Mouse (Mus musculus): ENCODE data around the gene Zfpl1. TPM values are rescaled to one million over a fixed set of nuclear protein-coding genes. Genes with fewer than 3 reads are reported as not detected.

Zfpl1 gene
- polyA plus RNA-seq, 1 experiment, result 61.7 TPM

- TF ChIP-seq GATA1 (IDR thresholded peaks at IDR 0.05; ENCODE audit: low read length), result no peak
Measured at GRCm38 (mm10) chr19:6113116-6113515, 28.4 kb upstream of the Zfpl1 start.

DNA sequence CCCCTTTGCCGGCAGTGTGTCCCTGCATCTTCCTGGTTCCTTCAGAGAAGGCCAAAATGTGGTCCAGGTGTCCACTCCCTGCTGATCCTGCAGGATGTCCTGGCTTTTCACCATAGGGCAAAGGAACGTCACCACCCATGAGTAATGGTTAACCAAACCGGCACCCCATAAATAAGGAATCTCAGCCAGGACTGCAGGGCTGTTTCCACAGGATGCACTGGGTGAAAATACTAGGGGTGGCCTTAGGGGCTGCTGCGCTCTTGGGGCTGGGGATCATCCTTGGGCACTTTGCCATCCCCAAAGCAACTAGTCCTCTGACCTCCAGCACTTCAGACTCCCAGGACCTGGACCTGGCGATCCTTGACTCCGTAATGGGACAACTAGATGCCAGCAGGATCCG is 20.8 kb upstream of the Zfpl1 start, which contains the start of gene Naaladl1:
Gene Naaladl1, plus strand, starts transcription at position 197 of the 400 bp plus-strand sequence.
- no peak for TF ChIP-seq GATA1 (IDR thresholded peaks at IDR 0.05; ENCODE audit: low read length)

GRCm38 (mm10) chr19:6104476-6104875 is 19.7 kb upstream of the Zfpl1 start:
- peak; percentile 41 for TF ChIP-seq GATA1 (IDR thresholded peaks at IDR 0.05; ENCODE audit: low read length)

- no peak for TF ChIP-seq GATA1 (IDR thresholded peaks at IDR 0.05; ENCODE audit: low read length)
Measured at GRCm38 (mm10) chr19:6102169-6102853, 17.6 kb upstream of the Zfpl1 start.

- no peak for TF ChIP-seq GATA1 (IDR thresholded peaks at IDR 0.05; ENCODE audit: low read length)
Measured at GRCm38 (mm10) chr19:6101186-6101585, 16.4 kb upstream of the Zfpl1 start.

GRCm38 (mm10) chr19:6097847-6098246 is 13.1 kb upstream of the Zfpl1 start:
- TF ChIP-seq GATA1 (IDR thresholded peaks at IDR 0.05; ENCODE audit: low read length), result no peak

- no peak for TF ChIP-seq GATA1 (IDR thresholded peaks at IDR 0.05; ENCODE audit: low read length)
Measured at GRCm38 (mm10) chr19:6094119-6094518, 9.4 kb upstream of the Zfpl1 start, which contains the start of gene AC131692.1. Gene AC131692.1, plus strand, starts transcription at chr19:6094419.

DNA sequence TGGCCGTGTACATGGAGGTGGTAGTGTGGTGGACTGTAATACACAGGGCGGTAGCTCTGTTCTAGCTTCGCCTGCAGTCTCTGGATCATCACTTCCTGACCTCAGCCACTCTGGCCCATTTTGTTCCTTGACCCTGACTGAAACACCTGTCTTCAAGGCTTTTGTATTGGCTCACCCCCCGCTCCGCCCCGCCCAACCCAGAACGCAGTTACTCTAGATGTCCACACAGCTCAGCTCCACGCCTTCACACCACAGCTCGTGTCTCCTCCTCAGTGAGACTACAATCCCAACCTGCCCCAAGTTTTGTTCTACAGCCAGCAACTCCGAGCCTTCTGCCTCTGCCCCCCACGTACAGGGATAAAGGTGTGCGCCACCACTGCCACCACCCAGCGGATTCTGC is 4.1 kb upstream of the Zfpl1 start:
- TF ChIP-seq GATA1 (IDR thresholded peaks at IDR 0.05; ENCODE audit: low read length), result no peak

DNA sequence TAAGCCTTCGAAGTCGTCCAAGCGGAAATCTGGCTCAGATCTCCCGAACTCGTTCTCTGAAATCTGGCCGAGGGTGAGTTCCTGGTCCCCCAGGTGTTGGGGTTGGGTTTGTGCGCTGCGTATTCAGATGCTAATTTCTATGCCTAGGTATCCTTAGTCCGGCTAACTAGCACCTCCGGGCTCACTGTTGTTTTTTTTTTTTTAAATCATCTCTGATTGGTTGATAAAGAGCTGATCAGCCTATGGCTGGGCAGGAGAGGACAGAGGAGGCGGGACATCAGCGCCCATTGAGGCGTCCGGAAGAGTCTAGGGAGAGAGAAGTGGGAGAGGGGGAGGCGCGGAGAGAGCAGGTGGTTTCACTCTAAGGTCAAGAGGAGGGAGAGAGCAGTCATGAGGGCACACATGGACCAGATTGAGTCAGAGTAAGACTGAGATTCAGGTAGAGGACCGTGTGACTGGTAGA is 692 bp upstream of the Zfpl1 start:
- TF ChIP-seq GATA1 (IDR thresholded peaks at IDR 0.05; ENCODE audit: low read length), result no peak

DNA sequence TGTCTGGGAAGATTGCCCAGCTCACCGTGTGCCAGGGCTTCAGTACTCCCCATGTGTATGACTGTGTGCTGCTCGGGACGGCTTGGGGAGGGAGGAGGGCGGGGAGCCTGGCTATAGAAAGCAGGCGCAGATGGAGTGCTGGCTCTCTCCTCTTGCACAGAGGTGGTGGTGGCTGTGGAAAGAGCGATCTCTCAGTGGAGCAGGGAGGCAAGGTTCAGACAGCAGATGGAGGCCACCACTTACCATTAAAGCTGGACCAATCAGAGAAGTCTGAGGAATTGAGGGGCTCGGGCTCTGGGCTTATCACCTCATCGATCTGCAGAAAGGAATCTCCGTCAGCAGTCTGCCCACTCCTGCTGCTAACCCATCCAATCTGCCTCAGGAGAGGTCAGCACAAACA is 2.6 kb downstream of the Zfpl1 start, which contains the start of gene Gm28374:
Gene Gm28374, minus strand, starts transcription at position 101 of the 400 bp plus-strand sequence.
- no peak for TF ChIP-seq GATA1 (IDR thresholded peaks at IDR 0.05; ENCODE audit: low read length)

DNA sequence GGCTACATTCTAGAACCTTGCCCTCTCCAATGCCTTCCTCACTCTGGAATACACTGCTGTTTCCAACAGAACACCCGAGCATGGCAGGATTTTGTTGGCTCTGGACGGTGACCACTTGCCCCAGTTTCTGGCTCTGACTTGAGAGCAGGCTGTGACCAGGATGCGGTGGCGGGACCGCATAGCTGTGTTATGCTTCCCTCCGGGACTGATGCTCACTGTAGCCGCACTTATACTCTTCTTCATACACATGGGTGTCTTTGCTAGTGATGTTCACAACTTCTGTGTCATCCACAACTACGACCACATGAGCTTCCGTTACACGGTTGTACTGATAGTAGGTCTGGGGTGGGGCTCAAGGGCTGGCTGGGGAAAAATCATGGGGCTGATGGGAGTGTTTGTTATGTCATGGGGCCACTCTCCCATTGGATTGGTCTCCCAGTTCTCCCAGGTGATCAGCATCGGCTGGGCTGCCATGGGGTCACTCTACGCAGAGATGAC is 4.7 kb downstream of the Zfpl1 start, which contains the start of gene Tmem262:
Gene Tmem262, plus strand, starts transcription at position 51 of the 498 bp plus-strand sequence.
- TF ChIP-seq GATA1 (IDR thresholded peaks at IDR 0.05; ENCODE audit: low read length), result no peak

DNA sequence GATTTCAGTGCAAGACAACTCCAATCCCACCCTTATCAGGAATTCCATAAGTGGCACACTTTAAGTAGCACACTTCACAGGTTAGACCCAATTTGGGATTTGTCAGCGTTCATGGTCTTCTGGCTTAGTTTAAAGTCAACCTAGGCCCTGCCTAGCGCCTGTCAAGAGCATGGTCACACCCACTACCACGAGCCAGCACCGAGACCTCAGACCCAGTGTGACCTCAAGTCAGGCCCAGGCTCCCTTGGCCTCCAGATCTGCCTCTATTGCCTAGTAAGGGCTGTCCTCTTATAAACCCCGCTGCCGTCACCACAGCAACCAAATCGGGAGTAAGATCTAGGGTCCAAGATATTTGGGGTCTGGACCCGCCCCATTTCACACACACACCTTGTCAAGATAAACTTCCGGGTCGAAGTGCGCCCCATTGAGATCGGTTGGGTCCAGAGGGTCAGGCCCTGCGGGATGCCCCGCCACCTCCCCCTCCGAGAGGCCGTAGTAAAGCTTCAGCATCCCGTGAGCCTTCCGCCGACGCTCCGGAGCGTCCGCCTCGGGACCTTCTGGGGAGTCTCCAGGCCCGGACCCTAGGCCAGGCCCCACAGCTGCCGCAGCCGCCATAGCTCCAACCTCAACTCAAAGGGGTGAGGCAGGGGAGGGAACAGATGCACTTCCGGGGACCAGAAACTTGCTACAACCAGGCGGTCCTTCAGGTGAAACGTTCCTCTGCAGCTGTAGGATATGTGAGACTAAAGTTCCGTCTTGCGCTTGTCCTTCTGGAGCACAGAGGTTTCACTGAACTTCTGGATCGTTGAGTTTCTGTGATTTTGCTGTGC is 8.0 kb downstream of the Zfpl1 start, which contains the start of gene Vps51:
Gene Vps51, minus strand, starts transcription at position 668 of the 830 bp plus-strand sequence.
- TF ChIP-seq GATA1 (IDR thresholded peaks at IDR 0.05; ENCODE audit: low read length), result no peak

DNA sequence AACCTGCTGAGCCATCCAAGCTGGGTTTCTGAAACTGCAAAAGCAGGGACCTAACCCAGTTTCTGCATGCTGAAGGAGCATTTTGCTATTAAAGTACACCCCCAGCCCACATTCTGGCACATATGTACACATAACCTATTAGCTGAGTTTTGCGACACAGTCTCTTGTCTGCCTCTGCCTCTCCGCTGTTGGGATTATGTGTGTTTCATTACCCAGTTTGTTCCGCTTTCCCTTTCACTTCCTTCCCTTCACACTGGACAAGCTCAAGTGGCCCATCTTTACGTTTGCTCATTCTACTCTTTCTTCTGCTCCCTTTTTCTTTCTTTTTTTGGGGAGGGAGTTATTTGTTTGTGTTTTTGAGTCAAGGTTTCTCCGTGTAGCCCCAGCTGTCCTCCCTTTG is 10.9 kb downstream of the Zfpl1 start:
- no peak for TF ChIP-seq GATA1 (IDR thresholded peaks at IDR 0.05; ENCODE audit: low read length)

- TF ChIP-seq GATA1 (IDR thresholded peaks at IDR 0.05; ENCODE audit: low read length), result no peak
Measured at GRCm38 (mm10) chr19:6071261-6071660, 13.5 kb downstream of the Zfpl1 start.

DNA sequence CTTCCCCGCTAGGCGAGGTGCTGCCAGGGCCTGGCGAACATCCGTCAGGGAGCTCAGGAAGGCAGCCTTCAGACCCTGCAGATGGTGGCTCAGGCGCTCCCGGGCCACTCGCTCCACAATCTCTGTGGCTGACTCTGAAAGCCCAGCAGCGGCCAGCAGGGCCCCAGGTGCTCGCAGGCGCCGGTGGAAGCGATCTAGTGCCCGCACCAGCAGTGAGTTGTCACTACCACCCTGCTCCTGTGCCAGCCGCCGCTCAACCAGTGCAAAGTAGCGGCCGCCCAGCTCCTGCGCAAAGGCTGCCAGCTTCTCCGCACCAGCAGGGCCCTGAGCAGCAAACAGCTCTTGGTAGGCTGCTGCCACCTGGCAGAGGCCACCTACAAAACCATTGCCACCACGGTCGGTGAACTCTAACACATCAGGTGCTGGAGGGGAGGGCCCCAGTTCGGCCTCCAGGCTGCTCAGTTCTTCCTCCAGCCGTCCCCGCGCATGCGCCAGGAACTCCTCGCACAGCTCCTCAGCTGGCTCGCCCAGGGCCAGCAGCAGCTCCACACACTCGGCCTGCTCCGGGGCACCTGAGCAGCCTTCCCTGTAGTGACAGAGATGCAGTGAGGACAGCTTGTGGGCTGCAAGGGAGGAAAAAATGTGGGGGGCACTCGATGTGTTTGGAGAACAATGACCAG is 14.0 kb downstream of the Zfpl1 start:
- TF ChIP-seq GATA1 (IDR thresholded peaks at IDR 0.05; ENCODE audit: low read length), result no peak
